Mouse (Mus musculus): ENCODE data around the gene Ropn1l. TPM values are rescaled to one million over a fixed set of nuclear protein-coding genes. Genes with fewer than 3 reads are reported as not detected.

Ropn1l gene
- polyA plus RNA-seq, 1 experiment from 2014 or later = 1.2 TPM

DNA sequence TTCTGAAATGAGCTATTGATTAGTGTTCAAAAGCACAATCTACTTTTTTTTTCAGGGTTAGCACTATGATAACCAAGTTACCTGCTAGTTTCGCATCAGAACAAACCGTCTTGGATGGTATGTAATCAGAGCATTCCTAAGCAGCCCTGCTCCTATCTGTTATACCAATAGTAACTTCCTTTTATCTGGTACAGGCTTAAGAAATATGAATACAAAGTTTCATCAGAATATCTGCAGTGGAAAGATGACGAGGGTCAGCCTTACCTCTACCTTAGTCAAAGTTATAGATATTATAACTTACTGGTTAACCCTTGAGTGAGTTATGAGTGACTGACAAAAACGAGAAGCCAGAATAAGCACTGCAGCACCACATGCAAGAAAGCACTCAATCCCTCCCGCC lies 12.8 kb upstream of the Ropn1l start:
- 90% methylated on average over 5 of the region's 5 CpGs for WGBS
- no peak overlapping the region for H3K27ac ChIP-seq
- no peak for ATAC-seq (ENCODE audit: insufficient number of reproducible peaks, low FRiP score, low TSS enrichment, low read depth)

DNA sequence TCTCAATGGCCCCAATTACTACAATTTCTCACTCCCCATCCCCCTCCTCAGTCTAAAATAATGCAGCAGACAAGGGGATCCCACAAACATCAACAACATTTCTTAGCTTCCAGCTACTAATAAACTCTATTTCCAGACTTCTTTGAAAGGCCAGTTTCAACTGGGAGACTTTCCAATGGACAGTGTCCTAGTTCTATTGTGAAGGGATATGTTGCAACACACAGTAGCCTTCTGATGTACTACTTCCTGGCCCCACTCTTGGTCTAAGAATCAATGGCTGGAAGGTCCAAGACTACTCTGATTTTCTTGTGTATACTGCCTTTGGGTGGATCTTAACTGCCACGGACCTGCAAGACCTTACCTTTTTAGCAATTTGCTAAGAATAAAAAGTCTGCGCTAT lies 12.3 kb upstream of the Ropn1l start:
- Histone ChIP-seq H3K4me2 (no peak overlapping the region), H3K9me3 (no peaks in the 10 kb centered on the region), H3K27ac (no peak overlapping the region), H3K9ac (no peak overlapping the region), H3K4me3 (no peak overlapping the region), H3K4me1 (no peaks in the 10 kb centered on the region), H3K36me3 (peaks cover 83% of the 10 kb centered on the region), H3K27me3 (no peaks in the 10 kb centered on the region)
- no peak for ATAC-seq (ENCODE audit: insufficient number of reproducible peaks, low FRiP score, low TSS enrichment, low read depth)
- 100% methylated on average over 2 of the region's 2 CpGs for WGBS

More for the DNA sequence above, 12.8 kb upstream of the Ropn1l start:
- no peaks in the 10 kb centered on the region for H3K9me3 ChIP-seq
- no peak overlapping the region for H3K9ac ChIP-seq
- no peaks in the 10 kb centered on the region for H3K27me3 ChIP-seq
- H3K4me3 ChIP-seq = no peak overlapping the region
- H3K4me1 ChIP-seq = no peaks in the 10 kb centered on the region
- no peak overlapping the region for H3K4me2 ChIP-seq
- H3K36me3 ChIP-seq = peaks cover 79% of the 10 kb centered on the region

DNA sequence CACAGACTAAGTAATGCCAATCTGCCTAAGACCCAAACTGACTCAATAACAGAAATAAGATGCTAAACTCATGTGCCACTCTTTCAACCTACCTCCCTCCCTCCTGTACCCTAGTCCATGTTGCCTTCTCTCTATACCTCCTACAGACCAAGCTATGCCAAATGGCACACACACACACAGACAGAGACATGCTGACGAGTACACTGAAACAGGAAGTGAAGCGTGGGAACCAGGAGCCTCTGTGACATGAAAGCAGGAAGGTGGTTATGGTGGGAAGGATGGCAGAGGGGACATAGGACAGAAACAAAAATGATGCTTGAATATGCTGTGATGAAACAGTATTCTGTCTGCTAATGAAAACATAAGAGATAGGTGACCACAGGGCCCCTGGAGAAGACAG lies 7.0 kb upstream of the Ropn1l start:
- H3K27me3 ChIP-seq = no peaks in the 10 kb centered on the region
- WGBS = 86% methylated on average over 2 of the region's 2 CpGs
- no peak for ATAC-seq (ENCODE audit: insufficient number of reproducible peaks, low FRiP score, low TSS enrichment, low read depth)
- H3K9me3 ChIP-seq = no peaks in the 10 kb centered on the region
- H3K9ac ChIP-seq = no peak overlapping the region
- no peak overlapping the region for H3K4me2 ChIP-seq
- no peaks in the 10 kb centered on the region for H3K4me1 ChIP-seq
- H3K36me3 ChIP-seq = peaks cover 76% of the 10 kb centered on the region
- H3K4me3 ChIP-seq = no peak overlapping the region
- no peak overlapping the region for H3K27ac ChIP-seq

DNA sequence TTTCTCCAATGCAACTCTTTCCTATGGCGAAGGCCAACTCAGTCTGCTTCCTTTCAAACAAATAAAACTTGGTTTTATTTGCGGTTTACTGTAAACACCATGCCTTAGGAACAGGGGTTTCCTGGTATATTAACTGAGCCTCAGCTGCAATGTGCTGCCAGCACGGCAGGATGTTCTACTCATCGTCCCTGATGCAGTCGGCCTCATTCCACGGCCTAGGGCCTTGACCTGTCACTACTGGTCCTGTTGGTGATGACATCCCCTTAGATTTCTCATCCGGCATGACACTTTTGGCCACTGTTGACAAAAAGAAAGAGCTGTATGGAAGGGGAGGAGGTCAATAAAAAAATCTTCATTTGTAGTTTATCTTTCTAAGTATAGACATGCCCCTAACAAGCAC lies 4.5 kb upstream of the Ropn1l start:
- Histone ChIP-seq H3K9ac (no peak overlapping the region), H3K4me3 (no peak overlapping the region), H3K27me3 (no peaks in the 10 kb centered on the region), H3K27ac (no peak overlapping the region), H3K36me3 (peaks cover 52% of the 10 kb centered on the region), H3K9me3 (no peaks in the 10 kb centered on the region), H3K4me2 (no peak overlapping the region), H3K4me1 (0 out of 2 replicates have a peak, but pooled peaks cover 2% of the 10 kb centered on the region)
- 84% methylated on average over 7 of the region's 7 CpGs for WGBS
- ATAC-seq (ENCODE audit: insufficient number of reproducible peaks, low FRiP score, low TSS enrichment, low read depth) = no peak

DNA sequence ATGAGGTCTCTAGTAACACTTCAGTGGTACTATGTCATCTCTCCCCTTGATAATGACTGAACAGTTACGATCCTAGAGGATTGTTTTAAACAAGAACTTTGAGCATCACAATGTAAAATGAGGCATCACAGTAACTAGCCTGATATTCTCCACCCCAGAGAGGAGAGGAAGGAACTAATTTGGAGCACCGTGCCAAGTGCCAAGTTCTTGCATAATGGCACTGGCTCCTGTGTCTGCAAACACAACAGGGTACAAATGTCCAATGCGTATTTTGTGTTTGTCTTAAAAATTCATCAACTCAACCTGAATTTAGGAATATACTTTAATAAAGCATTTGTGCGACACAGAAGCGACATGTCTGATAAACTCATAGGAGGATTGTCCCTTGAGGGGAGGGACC lies 2.8 kb upstream of the Ropn1l start:
- WGBS = 88% methylated on average over 5 of the region's 5 CpGs
- ATAC-seq (ENCODE audit: insufficient number of reproducible peaks, low FRiP score, low TSS enrichment, low read depth) = no peak
- no peak overlapping the region for H3K4me2 ChIP-seq

DNA sequence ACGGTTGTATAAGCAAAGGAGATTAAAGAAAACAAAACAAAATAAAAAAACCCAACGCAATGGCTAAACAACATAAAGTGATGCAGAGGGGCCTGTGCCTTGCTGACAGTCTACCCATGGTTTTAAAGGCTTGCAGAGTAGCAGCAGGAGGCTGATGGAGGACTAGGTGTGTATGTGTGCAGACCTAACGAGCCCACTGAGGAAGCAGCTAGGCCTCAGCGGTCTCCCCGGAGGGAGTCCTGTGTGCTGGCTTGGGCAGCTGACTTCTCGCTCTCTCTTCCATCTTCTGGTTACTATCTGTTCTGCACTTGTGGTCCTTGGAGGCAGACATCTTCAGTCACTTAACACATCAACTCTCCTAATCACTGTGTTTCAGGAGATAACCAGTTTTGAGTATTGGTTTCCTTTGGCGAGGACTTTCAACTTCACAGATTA lies 1.3 kb upstream of the Ropn1l start:
- Histone ChIP-seq H3K4me2 (no peak overlapping the region), H3K27ac (no peak overlapping the region), H3K4me1 (peaks cover 8% of the 10 kb centered on the region; the same call in 1 of the 2 replicates), H3K36me3 (peaks cover 20% of the 10 kb centered on the region), H3K27me3 (no peaks in the 10 kb centered on the region), H3K4me3 (no peak overlapping the region), H3K9ac (no peak overlapping the region), H3K9me3 (no peaks in the 10 kb centered on the region)
- WGBS = 79% methylated on average over 7 of the region's 7 CpGs
- no peak for ATAC-seq (ENCODE audit: insufficient number of reproducible peaks, low FRiP score, low TSS enrichment, low read depth)

More for the DNA sequence above, 2.8 kb upstream of the Ropn1l start:
- Histone ChIP-seq H3K4me3 (no peak overlapping the region), H3K36me3 (peaks cover 35% of the 10 kb centered on the region), H3K9me3 (no peaks in the 10 kb centered on the region), H3K9ac (no peak overlapping the region), H3K27me3 (no peaks in the 10 kb centered on the region), H3K4me1 (peaks cover 8% of the 10 kb centered on the region; the same call in 1 of the 2 replicates), H3K27ac (no peak overlapping the region)

DNA sequence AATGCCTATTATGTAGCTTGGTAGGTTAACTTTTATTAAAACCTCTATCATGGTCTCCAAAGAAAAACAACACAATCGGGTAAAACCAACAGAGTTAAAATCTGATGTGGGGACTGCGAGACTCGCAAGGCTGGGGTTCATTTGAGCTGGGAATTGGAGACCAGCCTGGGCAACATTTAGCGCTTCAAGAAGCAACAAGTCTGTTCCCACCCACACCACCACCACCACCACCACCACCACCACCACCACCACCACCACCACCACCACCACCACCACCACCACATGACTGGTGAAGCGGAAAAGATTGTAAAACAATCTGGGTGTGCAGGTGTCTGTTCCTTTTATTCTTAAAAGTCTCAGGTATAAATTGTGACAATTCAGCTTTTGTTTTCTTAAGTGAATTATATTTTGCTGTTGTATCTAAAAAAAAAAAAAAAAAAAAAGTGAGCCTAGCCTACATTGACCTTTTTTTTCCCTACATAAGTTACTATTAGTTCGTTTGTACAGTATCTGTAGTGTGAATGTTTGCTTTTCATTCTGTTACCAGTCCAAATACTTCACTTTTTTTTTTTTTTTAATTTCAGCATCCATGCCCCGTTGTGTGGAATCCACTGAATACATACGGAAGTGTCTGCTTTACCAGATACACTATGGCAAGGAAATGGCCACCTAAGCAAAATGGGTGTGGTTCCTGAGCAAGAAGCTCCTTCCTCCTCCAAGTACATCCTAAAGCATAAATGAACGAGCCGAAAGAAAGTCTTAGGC lies 741 bp upstream of the Ropn1l start:
- H3K4me1 ChIP-seq = peaks cover 8% of the 10 kb centered on the region; the same call in 1 of the 2 replicates
- WGBS = 46% methylated on average over 10 of the region's 10 CpGs
- ATAC-seq (ENCODE audit: insufficient number of reproducible peaks, low FRiP score, low TSS enrichment, low read depth) = no peak
- H3K9me3 ChIP-seq = no peaks in the 10 kb centered on the region
- H3K4me3 ChIP-seq = peak overlapping the region; percentile 66
- peak overlapping the region; percentile 84 for H3K4me2 ChIP-seq
- peaks cover 14% of the 10 kb centered on the region for H3K36me3 ChIP-seq
- no peaks in the 10 kb centered on the region for H3K27me3 ChIP-seq
- H3K9ac ChIP-seq = no peak overlapping the region
- H3K27ac ChIP-seq = no peak overlapping the region

DNA sequence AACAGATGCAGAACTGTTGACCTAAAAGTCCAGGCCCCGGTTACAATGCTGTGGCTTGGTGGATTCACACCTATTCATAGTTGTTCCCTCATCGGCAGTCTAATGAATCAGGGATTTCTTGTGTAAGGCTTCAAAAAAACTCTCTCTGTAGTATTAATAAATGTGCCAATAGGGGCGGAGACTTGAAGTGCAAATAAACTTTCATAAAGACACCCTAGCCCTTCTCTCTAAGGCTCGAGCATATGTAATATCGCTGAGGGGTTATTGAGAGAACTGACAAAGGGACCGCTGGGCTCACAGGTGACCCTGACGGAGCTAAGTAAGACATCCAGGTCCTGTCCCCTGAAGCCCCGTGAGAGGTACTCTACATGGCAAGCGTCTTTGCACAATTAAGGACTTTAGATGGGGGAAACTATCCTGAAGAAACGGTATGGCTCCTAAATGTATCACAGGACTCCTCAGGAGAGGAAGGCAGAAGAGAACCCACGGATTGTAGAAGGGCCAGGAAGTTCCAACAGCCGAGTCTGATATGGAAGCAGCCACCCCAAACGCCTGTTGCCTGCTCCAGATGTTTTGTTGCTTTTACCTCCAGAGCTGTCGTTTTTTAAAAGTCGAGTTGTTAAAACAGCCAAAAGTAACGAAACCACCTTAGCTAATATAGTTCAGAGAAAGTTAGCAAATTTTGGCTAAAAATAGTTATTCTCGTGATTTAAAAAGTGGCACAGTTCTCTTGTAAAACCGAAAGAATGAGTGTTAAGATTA lies 1.0 kb downstream of the Ropn1l start:
- H3K9ac ChIP-seq = no peak overlapping the region
- H3K4me3 ChIP-seq = peak overlapping the region; percentile 66
- ATAC-seq (ENCODE audit: insufficient number of reproducible peaks, low FRiP score, low TSS enrichment, low read depth) = no peak
- H3K27me3 ChIP-seq = no peaks in the 10 kb centered on the region
- H3K36me3 ChIP-seq = no peaks in the 10 kb centered on the region
- peak overlapping the region; percentile 79 for H3K27ac ChIP-seq
- H3K4me1 ChIP-seq = peaks cover 8% of the 10 kb centered on the region; the same call in 1 of the 2 replicates
- no peaks in the 10 kb centered on the region for H3K9me3 ChIP-seq
- H3K4me2 ChIP-seq = peak overlapping the region; percentile 84
- 38% methylated on average over 18 of the region's 18 CpGs for WGBS

DNA sequence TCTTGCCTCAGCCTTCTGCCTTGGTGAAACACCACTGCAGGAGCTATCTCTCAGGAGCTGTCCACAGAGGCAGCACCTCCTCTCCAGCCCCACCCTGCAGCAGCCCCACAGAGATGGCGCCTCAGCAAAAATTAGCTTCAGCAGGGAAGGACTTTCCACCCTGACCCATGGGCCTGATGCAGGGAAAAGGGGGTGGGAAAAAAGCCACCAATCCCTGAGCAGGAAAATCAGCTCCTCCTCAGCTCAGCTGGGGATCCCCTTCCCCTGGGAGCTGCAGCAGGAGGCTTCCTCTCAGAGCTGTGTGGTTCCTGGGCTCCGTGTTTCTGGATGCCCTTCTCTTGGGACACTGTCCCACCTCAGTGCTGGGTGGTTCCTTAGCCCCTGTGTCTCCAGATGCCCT lies 3.8 kb downstream of the Ropn1l start:
- Histone ChIP-seq H3K4me3 (no peak overlapping the region), H3K4me2 (no peak overlapping the region), H3K36me3 (no peaks in the 10 kb centered on the region), H3K9ac (no peak overlapping the region), H3K9me3 (no peaks in the 10 kb centered on the region), H3K4me1 (peaks cover 11% of the 10 kb centered on the region; the same call in 1 of the 2 replicates), H3K27me3 (no peaks in the 10 kb centered on the region), H3K27ac (no peak overlapping the region)
- ATAC-seq (ENCODE audit: insufficient number of reproducible peaks, low FRiP score, low TSS enrichment, low read depth) = no peak
- 8% methylated on average over 2 of the region's 2 CpGs for WGBS

DNA sequence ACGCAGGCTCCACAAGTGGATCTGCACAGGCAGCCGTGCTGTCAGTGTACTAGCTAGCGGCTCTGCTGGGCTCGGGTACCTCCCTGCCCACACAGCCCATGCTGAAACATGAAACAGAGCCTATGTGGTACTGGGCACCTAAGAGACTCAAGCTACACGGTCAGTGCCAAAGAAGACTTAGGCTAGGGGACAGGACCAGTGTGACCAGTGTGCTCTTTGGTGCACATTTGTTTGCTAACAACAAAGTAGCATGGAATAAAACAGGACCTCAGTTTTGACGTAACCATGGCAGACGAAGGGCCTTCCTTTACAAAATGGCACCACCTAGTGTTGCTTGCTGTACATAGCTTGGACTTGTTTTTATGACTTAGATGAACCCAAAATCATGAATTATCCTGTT lies 6.4 kb downstream of the Ropn1l start:
- H3K4me2 ChIP-seq = no peak overlapping the region
- H3K9me3 ChIP-seq = no peaks in the 10 kb centered on the region
- ATAC-seq (ENCODE audit: insufficient number of reproducible peaks, low FRiP score, low TSS enrichment, low read depth) = no peak
- no peak overlapping the region for H3K27ac ChIP-seq
- no peak overlapping the region for H3K4me3 ChIP-seq
- H3K27me3 ChIP-seq = no peaks in the 10 kb centered on the region
- no peaks in the 10 kb centered on the region for H3K36me3 ChIP-seq
- WGBS = 41% methylated on average over 7 of the region's 7 CpGs
- H3K4me1 ChIP-seq = 0 out of 2 replicates have a peak, but pooled peaks cover 3% of the 10 kb centered on the region
- H3K9ac ChIP-seq = no peak overlapping the region

DNA sequence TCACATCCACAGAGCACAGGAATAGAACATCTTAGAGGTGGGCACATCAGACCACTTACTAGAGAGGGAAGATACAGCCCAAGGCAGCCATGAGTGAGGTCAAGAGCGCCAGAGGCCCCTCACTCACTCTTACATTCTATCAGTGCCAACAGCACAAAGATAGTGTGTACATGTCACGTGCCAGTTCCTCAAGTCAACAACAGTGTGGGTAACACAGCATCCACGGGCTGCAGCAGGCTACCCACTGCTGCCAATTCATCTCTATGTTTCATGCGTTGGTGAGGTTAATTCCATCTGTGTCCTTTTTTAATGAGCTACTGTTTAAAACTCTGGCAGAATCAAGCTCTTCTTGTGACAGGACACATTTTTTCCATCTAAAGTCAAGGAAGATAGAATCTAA lies 10.8 kb downstream of the Ropn1l start:
- H3K36me3 ChIP-seq = no peaks in the 10 kb centered on the region
- 0 out of 2 replicates have a peak, but pooled peaks cover 3% of the 10 kb centered on the region for H3K4me1 ChIP-seq
- H3K9me3 ChIP-seq = no peaks in the 10 kb centered on the region
- H3K27me3 ChIP-seq = no peaks in the 10 kb centered on the region
- H3K27ac ChIP-seq = no peak overlapping the region
- WGBS = 89% methylated on average over 4 of the region's 4 CpGs
- H3K4me3 ChIP-seq = no peak overlapping the region
- no peak overlapping the region for H3K9ac ChIP-seq
- ATAC-seq (ENCODE audit: insufficient number of reproducible peaks, low FRiP score, low TSS enrichment, low read depth) = no peak
- H3K4me2 ChIP-seq = no peak overlapping the region

DNA sequence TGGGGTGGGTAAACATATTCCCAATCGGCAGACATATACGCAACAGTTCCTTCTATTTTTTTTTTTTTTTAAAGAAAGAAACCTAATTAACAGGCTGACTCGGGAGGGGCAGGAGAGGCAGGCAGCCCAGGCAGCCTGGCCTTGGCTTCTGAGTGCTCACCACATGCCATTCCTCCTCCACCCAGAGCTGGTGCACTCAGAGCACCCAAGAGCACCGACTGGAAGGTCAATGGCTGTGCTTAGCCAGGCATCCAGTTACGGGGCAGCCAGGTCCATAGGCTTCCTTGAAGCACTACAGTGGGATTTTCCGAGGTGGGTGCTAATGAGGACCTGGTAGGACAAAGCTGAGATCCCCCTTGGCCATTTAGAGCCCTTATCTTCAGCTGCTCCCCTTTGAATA lies 11.5 kb downstream of the Ropn1l start:
- Histone ChIP-seq H3K36me3 (no peaks in the 10 kb centered on the region), H3K4me1 (0 out of 2 replicates have a peak, but pooled peaks cover under 1% of the 10 kb centered on the region), H3K9me3 (no peaks in the 10 kb centered on the region), H3K4me3 (no peak overlapping the region), H3K27ac (no peak overlapping the region), H3K4me2 (no peak overlapping the region), H3K9ac (no peak overlapping the region), H3K27me3 (no peaks in the 10 kb centered on the region)
- WGBS = 74% methylated on average over 6 of the region's 6 CpGs
- no peak for ATAC-seq (ENCODE audit: insufficient number of reproducible peaks, low FRiP score, low TSS enrichment, low read depth)

Data from limb, embryonic 15.5 days (tissue).